8 mouse cellular contexts compared by ENCODE assay signal in the genomic region with DNA sequence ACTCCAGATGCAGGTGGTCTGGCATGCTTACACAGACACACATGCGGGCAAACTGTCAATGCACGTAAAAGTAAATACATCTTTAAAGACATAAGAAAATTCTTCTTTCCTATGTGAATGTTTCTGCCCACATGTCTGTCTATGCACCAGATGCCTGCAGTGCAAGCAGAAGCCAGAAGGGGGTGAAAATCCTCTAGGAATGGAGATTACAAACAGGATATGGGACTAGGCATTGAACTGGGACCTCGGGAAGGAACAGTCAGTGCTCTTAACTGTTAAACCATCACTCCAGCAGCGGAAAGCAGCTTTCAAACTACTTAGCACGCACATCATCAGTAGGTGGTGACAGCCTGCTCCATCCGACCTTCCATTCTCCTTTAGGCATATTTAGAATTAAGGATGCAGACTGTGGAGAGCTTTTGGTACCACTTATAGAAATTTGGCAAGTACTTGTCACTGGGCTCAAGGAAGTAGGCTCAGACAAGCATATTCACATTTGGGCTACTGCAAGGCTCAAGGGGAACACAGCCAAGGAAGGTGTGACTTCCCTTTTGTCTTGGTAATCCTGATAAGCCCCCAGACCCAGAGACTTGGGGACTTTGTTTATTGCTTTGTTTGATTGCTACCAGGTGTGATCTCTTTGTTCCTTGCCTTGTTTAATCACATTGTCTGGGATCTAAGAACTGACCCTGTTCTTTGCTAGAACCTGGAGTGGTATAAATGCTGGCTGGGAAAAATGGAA. TPM values are rescaled to one million over a fixed set of nuclear protein-coding genes. Genes with fewer than 3 reads are reported as not detected.
DNase-seq lines count a peak whose midpoint lies in the region; ATAC-seq and TF ChIP-seq lines count a peak whose summit lies in the region.

No protein-coding gene starts in this region.

- TF ChIP-seq CTCF in MEL (IDR thresholded peaks at IDR 0.05 in 2 of 3, conservative IDR thresholded peaks at IDR 0.05 in 1 of 3; ENCODE audit: control insufficient read depth in 1 of 3, insufficient read depth in 1 of 3, low read depth in 2 of 3, low read length in 3 of 3, poor library complexity in 1 of 3, severe bottlenecking in 1 of 3): peak in 2 of 3 experiments; percentile 25 to 40; a peak in 3 of 6 replicates

- peak; percentile 31 for TF ChIP-seq RAD21 in MEL (IDR thresholded peaks at IDR 0.05; ENCODE audit: low read depth, low read length)

- H3K4me1 ChIP-seq in heart, embryonic 12.5 days (replicated peaks): no peaks in the 10 kb centered on the region
- H3K4me1 ChIP-seq in MEL (ENCODE audit: control insufficient read depth in 1 of 2, insufficient read depth in 2 of 2, low read length in 2 of 2): no peaks in the 10 kb centered on the region
- H3K4me1 ChIP-seq in neural tube, embryonic 11.5 days (ENCODE audit: control insufficient read depth, insufficient read depth, low read length): no peaks in the 10 kb centered on the region

- no peak for TF ChIP-seq POLR2A in MEL (IDR thresholded peaks at IDR 0.05; ENCODE audit: control insufficient read depth in 1 of 2, insufficient read depth in 1 of 2, low read depth in 1 of 2, low read length in 2 of 2, poor library complexity in 1 of 2)

- no peak overlapping the region for H3K9ac ChIP-seq in heart, embryonic 12.5 days
- H3K9ac ChIP-seq in MEL (ENCODE audit: control insufficient read depth, low read depth, low read length, poor library complexity, severe bottlenecking): no peak overlapping the region
- H3K9ac ChIP-seq in neural tube, embryonic 11.5 days (ENCODE audit: low read length): no peak overlapping the region

- ATAC-seq in heart, embryonic 12.5 days (ENCODE audit: insufficient number of reproducible peaks, low FRiP score): no peak
- no peak for ATAC-seq in neural tube, embryonic 11.5 days (ENCODE audit: insufficient read depth, low FRiP score, low TSS enrichment)

- no peak overlapping the region for H3K27ac ChIP-seq in heart, embryonic 12.5 days (ENCODE audit: poor library complexity, severe bottlenecking)
- H3K27ac ChIP-seq in MEL (ENCODE audit: control insufficient read depth, low read depth, low read length): no peak overlapping the region
- no peak overlapping the region for H3K27ac ChIP-seq in neural tube, embryonic 11.5 days (ENCODE audit: low read depth, low read length)

- DNase-seq in heart, adult 18-20 months: peak; percentile 60 to 86
- peak; percentile 54 for DNase-seq in MEL (ENCODE audit: low read depth, low spot score)
- peak; percentile 77 to 85 for DNase-seq in cerebellum, postnatal 36 days
- peak; percentile 18 to 51 for DNase-seq in heart, adult 9 months (ENCODE audit: low spot score in 2 of 2)
- peak; percentile 47 to 65 for DNase-seq in layer of hippocampus, postnatal 36 days
- peak; percentile 48 for DNase-seq in neural tube, embryonic 11.5 days (ENCODE audit: low spot score)
- no peak for DNase-seq in spleen, adult 12 weeks (ENCODE audit: low spot score)

- H3K79me2 ChIP-seq in MEL (ENCODE audit: control insufficient read depth, insufficient read depth, low read length, poor library complexity): no peaks in the 10 kb centered on the region

- H3K4me2 ChIP-seq in heart, embryonic 12.5 days: no peak overlapping the region
- no peak overlapping the region for H3K4me2 ChIP-seq in neural tube, embryonic 11.5 days (ENCODE audit: low read depth)

- H3K36me3 ChIP-seq in heart, embryonic 12.5 days: no peaks in the 10 kb centered on the region
- no peaks in the 10 kb centered on the region for H3K36me3 ChIP-seq in MEL (ENCODE audit: control insufficient read depth in 1 of 2, insufficient read depth in 2 of 2, low read length in 2 of 2)
- H3K36me3 ChIP-seq in neural tube, embryonic 11.5 days (ENCODE audit: control insufficient read depth, insufficient read depth, low read length): no peaks in the 10 kb centered on the region

- H3K4me3 ChIP-seq in heart, embryonic 12.5 days: no peak overlapping the region
- no peak overlapping the region for H3K4me3 ChIP-seq in MEL (ENCODE audit: control insufficient read depth in 1 of 2, insufficient read depth in 1 of 2, low read depth in 2 of 2, low read length in 2 of 2)
- H3K4me3 ChIP-seq in neural tube, embryonic 11.5 days (ENCODE audit: low read depth, low read length): no peak overlapping the region

- H3K9me3 ChIP-seq in heart, embryonic 12.5 days (replicated peaks): no peaks in the 10 kb centered on the region
- H3K9me3 ChIP-seq in MEL (replicated peaks; ENCODE audit: insufficient read depth, low read length): no peaks in the 10 kb centered on the region
- no peaks in the 10 kb centered on the region for H3K9me3 ChIP-seq in neural tube, embryonic 11.5 days (ENCODE audit: control insufficient read depth, low read length)

- 17% methylated on average over 6 of the region's 6 CpGs for WGBS in heart, embryonic 12.5 days
- 19% methylated on average over 6 of the region's 6 CpGs for WGBS in neural tube, embryonic 11.5 days

- H3K27me3 ChIP-seq in heart, embryonic 12.5 days (replicated peaks): no peaks in the 10 kb centered on the region
- peaks cover 0 to 1% of the 10 kb centered on the region in 2 experiments; a peak in 2 of 4 replicates for H3K27me3 ChIP-seq in MEL (ENCODE audit: control insufficient read depth in 1 of 2, insufficient read depth in 2 of 2, low read length in 2 of 2)
- H3K27me3 ChIP-seq in neural tube, embryonic 11.5 days (ENCODE audit: control insufficient read depth, insufficient read depth, low read length): no peaks in the 10 kb centered on the region

- TF ChIP-seq EP300 in MEL (IDR thresholded peaks at IDR 0.05; ENCODE audit: low read depth in 1 of 2, low read length in 2 of 2): no peak

TF ChIP-seq in MEL, 35 proteins besides CTCF, POLR2A, EP300 and RAD21:
- TF ChIP-seq SMC3 (IDR thresholded peaks at IDR 0.05; ENCODE audit: low read depth, low read length) (peak; percentile 33; the same call in 1 of the 2 replicates), ZC3H11A (IDR thresholded peaks at IDR 0.05; ENCODE audit: low read depth, low read length) (peak; percentile 19; the same call in 1 of the 2 replicates), HCFC1 (IDR thresholded peaks at IDR 0.05; ENCODE audit: low read depth, low read length) (no peak), NRF1 (IDR thresholded peaks at IDR 0.05; ENCODE audit: insufficient read depth, low read depth, low read length, poor library complexity, severe bottlenecking) (no peak), UBTF (IDR thresholded peaks at IDR 0.05; ENCODE audit: borderline replicate concordance, insufficient read depth, low read depth, low read length) (no peak), MEF2A (IDR thresholded peaks at IDR 0.05; ENCODE audit: extremely low read depth, insufficient replicate concordance, low read depth, low read length, poor library complexity, severe bottlenecking) (no peak), GATA1 (IDR thresholded peaks at IDR 0.05; ENCODE audit: low read depth, low read length) (0 out of 2 replicates have a peak, but pooled peaks have one; percentile 22), RCOR1 (IDR thresholded peaks at IDR 0.05; ENCODE audit: low read depth, low read length) (no peak)

RNA-seq across cellular contexts. Expression of gene Sla2, which starts 18.2 kb away (rescaled TPM):
- total RNA-seq in heart, adult 18-20 months (2021): under 1 TPM in 1 of 2 experiments, not detected in 1; 0.31 TPM
- polyA plus RNA-seq in heart, embryonic 12.5 days (2016; fragmentation: Nextera tagmentation; extraction: Ambion mirVana): 0.55 and 0.65 TPM in 2 replicates
- total RNA-seq in MEL (2012; rRNA removed): 7.7 and 9.0 TPM in 2 replicates
- polyA plus RNA-seq in MEL (2012; ENCODE audit: insufficient read depth in 1 of 2, insufficient read length in 2 of 2, low read depth in 1 of 2, low replicate concordance in 2 of 2, missing spikeins in 1 of 2): under 1 TPM in 1 of 2 experiments, not detected in 1; 0.40 TPM
- under 1 TPM; 0.25 to 0.50 TPM for total RNA-seq in layer of hippocampus, postnatal 36 days (2021)
- 0.44 and 0.74 TPM in 2 replicates for polyA plus RNA-seq in neural tube, embryonic 11.5 days (2014; fragmentation: Nextera tagmentation; extraction: Ambion mirVana)

RNA-seq across cellular contexts. Expression of gene Rab5if, which starts 42.2 kb away (rescaled TPM):
- total RNA-seq in heart, adult 18-20 months (2021): 100 to 1,000 TPM; 110 to 113 TPM
- 193 and 203 TPM in 2 replicates for polyA plus RNA-seq in heart, embryonic 12.5 days (2016; fragmentation: Nextera tagmentation; extraction: Ambion mirVana)
- 211 and 226 TPM in 2 replicates for total RNA-seq in MEL (2012; rRNA removed)
- polyA plus RNA-seq in MEL (2012; ENCODE audit: insufficient read depth in 1 of 2, insufficient read length in 2 of 2, low read depth in 1 of 2, low replicate concordance in 2 of 2, missing spikeins in 1 of 2): 100 to 1,000 TPM; 263 to 315 TPM
- 100 to 1,000 TPM; 103 to 108 TPM for total RNA-seq in layer of hippocampus, postnatal 36 days (2021)
- 172 and 183 TPM in 2 replicates for polyA plus RNA-seq in neural tube, embryonic 11.5 days (2014; fragmentation: Nextera tagmentation; extraction: Ambion mirVana)

RNA-seq across cellular contexts. Expression of gene 4930518I15Rik, which starts 47.4 kb away (rescaled TPM):
- total RNA-seq in heart, adult 18-20 months (2021): under 1 TPM; 0.49 to 0.60 TPM
- polyA plus RNA-seq in heart, embryonic 12.5 days (2016; fragmentation: Nextera tagmentation; extraction: Ambion mirVana): 3.5 and 4.5 TPM in 2 replicates
- total RNA-seq in MEL (2012; rRNA removed): 0.23 TPM in 1 of 2 replicates, not detected in the other
- polyA plus RNA-seq in MEL (2012; ENCODE audit: insufficient read depth in 1 of 2, insufficient read length in 2 of 2, low read depth in 1 of 2, low replicate concordance in 2 of 2, missing spikeins in 1 of 2): under 1 TPM in 1 of 2 experiments, not detected in 1; 0.60 TPM
- total RNA-seq in layer of hippocampus, postnatal 36 days (2021): 1 to 10 TPM; 3.4 TPM
- 4.9 and 5.6 TPM in 2 replicates for polyA plus RNA-seq in neural tube, embryonic 11.5 days (2014; fragmentation: Nextera tagmentation; extraction: Ambion mirVana)
